Mouse (Mus musculus) cerebellum, adult 9-10 months (tissue): ENCODE results near the gene Mgmt.

Experiments used
- DNase-seq: peaks from one replicate; pipeline ENCODE4 v3.0.0; 2022

Mgmt gene

GRCm38 (mm10) chr7:136916021-136916420 lies 21.6 kb downstream of the Mgmt start:
- no peak for DNase-seq

GRCm38 (mm10) chr7:136920976-136921755 lies 26.8 kb downstream of the Mgmt start:
- DNase-seq: no peak

GRCm38 (mm10) chr7:136922230-136922629 lies 27.8 kb downstream of the Mgmt start:
- no peak for DNase-seq

- DNase-seq: no peak
Measured at GRCm38 (mm10) chr7:136924610-136925260, 30.3 kb downstream of the Mgmt start.

- DNase-seq: no peak
Measured at GRCm38 (mm10) chr7:136926178-136926577, 31.8 kb downstream of the Mgmt start.

GRCm38 (mm10) chr7:136930451-136930850 lies 36.0 kb downstream of the Mgmt start:
- DNase-seq: no peak

- DNase-seq: no peak
Measured at GRCm38 (mm10) chr7:136933367-136933766, 39.0 kb downstream of the Mgmt start.

- DNase-seq: no peak
Measured at GRCm38 (mm10) chr7:136934336-136934735, 39.9 kb downstream of the Mgmt start.

- DNase-seq: no peak
Measured at GRCm38 (mm10) chr7:136934784-136935183, 40.4 kb downstream of the Mgmt start.

- DNase-seq: no peak
Measured at GRCm38 (mm10) chr7:136938371-136938770, 44.0 kb downstream of the Mgmt start.

GRCm38 (mm10) chr7:136942414-136942813 lies 48.0 kb downstream of the Mgmt start:
- no peak for DNase-seq

- DNase-seq: no peak
Measured at GRCm38 (mm10) chr7:136943886-136944285, 49.5 kb downstream of the Mgmt start.

- DNase-seq: no peak
Measured at GRCm38 (mm10) chr7:136945697-136946096, 51.3 kb downstream of the Mgmt start.

GRCm38 (mm10) chr7:136946131-136946530 lies 51.7 kb downstream of the Mgmt start:
- no peak for DNase-seq

- no peak for DNase-seq
Measured at GRCm38 (mm10) chr7:136948275-136948810, 53.9 kb downstream of the Mgmt start.

- DNase-seq: no peak
Measured at GRCm38 (mm10) chr7:136952608-136953007, 58.2 kb downstream of the Mgmt start.

- DNase-seq: no peak
Measured at GRCm38 (mm10) chr7:136953251-136953650, 58.8 kb downstream of the Mgmt start.

GRCm38 (mm10) chr7:136972361-136972760 lies 77.9 kb downstream of the Mgmt start:
- DNase-seq: no peak

GRCm38 (mm10) chr7:136975001-136975400 lies 80.6 kb downstream of the Mgmt start:
- DNase-seq: no peak

GRCm38 (mm10) chr7:136997456-136997855 lies 103.0 kb downstream of the Mgmt start:
- DNase-seq: no peak

- DNase-seq: no peak
Measured at GRCm38 (mm10) chr7:137000703-137001102, 106.3 kb downstream of the Mgmt start.

- no peak for DNase-seq
Measured at GRCm38 (mm10) chr7:137001215-137001614, 106.8 kb downstream of the Mgmt start.

- no peak for DNase-seq
Measured at GRCm38 (mm10) chr7:137001783-137002182, 107.4 kb downstream of the Mgmt start.

GRCm38 (mm10) chr7:137002431-137002830 lies 108.0 kb downstream of the Mgmt start:
- no peak for DNase-seq
